Mouse (Mus musculus): ENCODE results near the gene Zfp618. TPM values are rescaled to one million over a fixed set of nuclear protein-coding genes. Genes with fewer than 3 reads are reported as not detected.

Zfp618 gene
- polyA plus RNA-seq, 1 experiment: 12.8 TPM

- H3K27ac ChIP-seq (ENCODE audit: control insufficient read depth, insufficient read depth, low read depth, low read length): no peak overlapping the region
- no peaks in the 10 kb centered on the region; the same call in 1 of the 2 replicates for H3K4me1 ChIP-seq (ENCODE audit: control insufficient read depth, insufficient read depth, low read length)
- TF ChIP-seq POLR2A (IDR thresholded peaks at IDR 0.05; ENCODE audit: control insufficient read depth, low read depth, low read length) (no peak), CTCF (IDR thresholded peaks at IDR 0.05; ENCODE audit: control insufficient read depth, insufficient read depth, insufficient replicate concordance, low read depth, low read length) (no peak)
- no peaks in the 10 kb centered on the region for H3K27me3 ChIP-seq (ENCODE audit: control insufficient read depth, insufficient read depth, low read length)
- no peaks in the 10 kb centered on the region for H3K36me3 ChIP-seq (ENCODE audit: control insufficient read depth, insufficient read depth, low read length)
- no peak overlapping the region for H3K4me3 ChIP-seq (ENCODE audit: control insufficient read depth, low read depth, low read length)
Measured at GRCm38 (mm10) chr4:62998908-62999307, 33.5 kb downstream of the Zfp618 start.

GRCm38 (mm10) chr4:62999321-62999720 is 33.9 kb downstream of the Zfp618 start:
- H3K36me3 ChIP-seq (ENCODE audit: control insufficient read depth, insufficient read depth, low read length): no peaks in the 10 kb centered on the region
- no peak for TF ChIP-seq POLR2A (IDR thresholded peaks at IDR 0.05; ENCODE audit: control insufficient read depth, low read depth, low read length)
- no peak for TF ChIP-seq CTCF (IDR thresholded peaks at IDR 0.05; ENCODE audit: control insufficient read depth, insufficient read depth, insufficient replicate concordance, low read depth, low read length)
- H3K4me1 ChIP-seq (ENCODE audit: control insufficient read depth, insufficient read depth, low read length): no peaks in the 10 kb centered on the region; the same call in 1 of the 2 replicates
- no peak overlapping the region for H3K4me3 ChIP-seq (ENCODE audit: control insufficient read depth, low read depth, low read length)
- no peak overlapping the region for H3K27ac ChIP-seq (ENCODE audit: control insufficient read depth, insufficient read depth, low read depth, low read length)
- H3K27me3 ChIP-seq (ENCODE audit: control insufficient read depth, insufficient read depth, low read length): no peaks in the 10 kb centered on the region

DNA sequence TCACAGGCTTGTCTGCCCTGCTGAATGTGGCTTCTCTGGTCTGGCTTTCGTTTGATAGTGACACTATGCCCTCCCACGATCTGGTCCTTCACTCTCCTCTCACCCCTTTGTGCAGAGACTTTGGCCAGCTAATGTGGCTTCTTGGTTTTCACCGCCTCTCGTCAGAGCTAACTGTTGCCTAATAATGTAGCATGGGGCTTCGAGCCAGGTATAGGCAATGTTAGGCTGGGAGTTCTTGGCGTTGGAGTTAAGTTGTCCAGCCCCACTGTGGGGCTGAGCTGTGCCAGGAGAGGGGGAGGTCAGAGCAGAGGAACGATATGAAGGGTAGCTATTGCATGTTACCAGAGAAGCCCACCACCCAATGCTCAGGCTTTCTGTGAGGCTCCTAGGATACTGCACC is 34.5 kb downstream of the Zfp618 start:
- no peaks in the 10 kb centered on the region for H3K27me3 ChIP-seq (ENCODE audit: control insufficient read depth, insufficient read depth, low read length)
- no peaks in the 10 kb centered on the region; the same call in 1 of the 2 replicates for H3K4me1 ChIP-seq (ENCODE audit: control insufficient read depth, insufficient read depth, low read length)
- H3K4me3 ChIP-seq (ENCODE audit: control insufficient read depth, low read depth, low read length): no peak overlapping the region
- no peaks in the 10 kb centered on the region for H3K36me3 ChIP-seq (ENCODE audit: control insufficient read depth, insufficient read depth, low read length)
- no peak overlapping the region for H3K27ac ChIP-seq (ENCODE audit: control insufficient read depth, insufficient read depth, low read depth, low read length)
- TF ChIP-seq CTCF (IDR thresholded peaks at IDR 0.05; ENCODE audit: control insufficient read depth, insufficient read depth, insufficient replicate concordance, low read depth, low read length) (no peak), POLR2A (IDR thresholded peaks at IDR 0.05; ENCODE audit: control insufficient read depth, low read depth, low read length) (no peak)

GRCm38 (mm10) chr4:63000316-63001055 is 35.1 kb downstream of the Zfp618 start:
- H3K4me1 ChIP-seq (ENCODE audit: control insufficient read depth, insufficient read depth, low read length): no peaks in the 10 kb centered on the region; the same call in 1 of the 2 replicates
- H3K4me3 ChIP-seq (ENCODE audit: control insufficient read depth, low read depth, low read length): no peak overlapping the region
- no peaks in the 10 kb centered on the region for H3K27me3 ChIP-seq (ENCODE audit: control insufficient read depth, insufficient read depth, low read length)
- H3K27ac ChIP-seq (ENCODE audit: control insufficient read depth, insufficient read depth, low read depth, low read length): no peak overlapping the region
- TF ChIP-seq CTCF (IDR thresholded peaks at IDR 0.05; ENCODE audit: control insufficient read depth, insufficient read depth, insufficient replicate concordance, low read depth, low read length) (no peak), POLR2A (IDR thresholded peaks at IDR 0.05; ENCODE audit: control insufficient read depth, low read depth, low read length) (no peak)
- H3K36me3 ChIP-seq (ENCODE audit: control insufficient read depth, insufficient read depth, low read length): no peaks in the 10 kb centered on the region

DNA sequence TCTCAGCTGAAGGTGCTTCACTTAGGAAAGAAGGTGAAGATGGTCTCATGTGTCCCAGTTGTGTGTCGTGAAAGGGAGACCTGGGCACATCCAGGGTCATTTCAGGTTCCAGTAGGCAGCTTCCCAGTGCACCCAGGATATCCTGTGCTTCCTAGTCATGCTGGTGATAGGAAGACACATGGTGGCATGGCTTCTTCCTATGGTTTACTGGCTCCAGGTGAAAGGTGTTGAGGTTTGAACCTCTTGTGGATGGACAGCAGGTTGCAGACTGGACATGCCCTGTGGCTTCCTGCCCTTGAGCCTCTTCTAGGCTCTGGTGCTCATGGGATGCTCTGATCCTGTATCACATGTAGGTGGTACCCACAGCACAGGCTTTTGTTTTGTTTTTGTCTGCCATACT is 37.0 kb downstream of the Zfp618 start:
- Histone ChIP-seq H3K27ac (ENCODE audit: control insufficient read depth, insufficient read depth, low read depth, low read length) (no peak overlapping the region), H3K4me1 (ENCODE audit: control insufficient read depth, insufficient read depth, low read length) (no peaks in the 10 kb centered on the region; the same call in 1 of the 2 replicates), H3K36me3 (ENCODE audit: control insufficient read depth, insufficient read depth, low read length) (no peaks in the 10 kb centered on the region), H3K27me3 (ENCODE audit: control insufficient read depth, insufficient read depth, low read length) (no peaks in the 10 kb centered on the region), H3K4me3 (ENCODE audit: control insufficient read depth, low read depth, low read length) (no peak overlapping the region)
- TF ChIP-seq CTCF (IDR thresholded peaks at IDR 0.05; ENCODE audit: control insufficient read depth, insufficient read depth, insufficient replicate concordance, low read depth, low read length): no peak
- TF ChIP-seq POLR2A (IDR thresholded peaks at IDR 0.05; ENCODE audit: control insufficient read depth, low read depth, low read length): no peak

GRCm38 (mm10) chr4:63004519-63004918 is 39.1 kb downstream of the Zfp618 start:
- H3K4me1 ChIP-seq (ENCODE audit: control insufficient read depth, insufficient read depth, low read length): no peaks in the 10 kb centered on the region
- H3K27ac ChIP-seq (ENCODE audit: control insufficient read depth, insufficient read depth, low read depth, low read length): no peak overlapping the region
- no peak overlapping the region for H3K4me3 ChIP-seq (ENCODE audit: control insufficient read depth, low read depth, low read length)
- H3K36me3 ChIP-seq (ENCODE audit: control insufficient read depth, insufficient read depth, low read length): no peaks in the 10 kb centered on the region
- no peaks in the 10 kb centered on the region for H3K27me3 ChIP-seq (ENCODE audit: control insufficient read depth, insufficient read depth, low read length)
- TF ChIP-seq POLR2A (IDR thresholded peaks at IDR 0.05; ENCODE audit: control insufficient read depth, low read depth, low read length) (no peak), CTCF (IDR thresholded peaks at IDR 0.05; ENCODE audit: control insufficient read depth, insufficient read depth, insufficient replicate concordance, low read depth, low read length) (no peak)

GRCm38 (mm10) chr4:63005446-63006185 is 40.2 kb downstream of the Zfp618 start:
- Histone ChIP-seq H3K4me3 (ENCODE audit: control insufficient read depth, low read depth, low read length) (no peak overlapping the region), H3K27ac (ENCODE audit: control insufficient read depth, insufficient read depth, low read depth, low read length) (no peak overlapping the region), H3K36me3 (ENCODE audit: control insufficient read depth, insufficient read depth, low read length) (no peaks in the 10 kb centered on the region), H3K27me3 (ENCODE audit: control insufficient read depth, insufficient read depth, low read length) (no peaks in the 10 kb centered on the region), H3K4me1 (ENCODE audit: control insufficient read depth, insufficient read depth, low read length) (no peaks in the 10 kb centered on the region)
- TF ChIP-seq POLR2A (IDR thresholded peaks at IDR 0.05; ENCODE audit: control insufficient read depth, low read depth, low read length): no peak
- TF ChIP-seq CTCF (IDR thresholded peaks at IDR 0.05; ENCODE audit: control insufficient read depth, insufficient read depth, insufficient replicate concordance, low read depth, low read length): no peak

All from testis, adult 2 months (tissue).